Mouse (Mus musculus): ENCODE data around the gene Yjefn3.

DNA sequence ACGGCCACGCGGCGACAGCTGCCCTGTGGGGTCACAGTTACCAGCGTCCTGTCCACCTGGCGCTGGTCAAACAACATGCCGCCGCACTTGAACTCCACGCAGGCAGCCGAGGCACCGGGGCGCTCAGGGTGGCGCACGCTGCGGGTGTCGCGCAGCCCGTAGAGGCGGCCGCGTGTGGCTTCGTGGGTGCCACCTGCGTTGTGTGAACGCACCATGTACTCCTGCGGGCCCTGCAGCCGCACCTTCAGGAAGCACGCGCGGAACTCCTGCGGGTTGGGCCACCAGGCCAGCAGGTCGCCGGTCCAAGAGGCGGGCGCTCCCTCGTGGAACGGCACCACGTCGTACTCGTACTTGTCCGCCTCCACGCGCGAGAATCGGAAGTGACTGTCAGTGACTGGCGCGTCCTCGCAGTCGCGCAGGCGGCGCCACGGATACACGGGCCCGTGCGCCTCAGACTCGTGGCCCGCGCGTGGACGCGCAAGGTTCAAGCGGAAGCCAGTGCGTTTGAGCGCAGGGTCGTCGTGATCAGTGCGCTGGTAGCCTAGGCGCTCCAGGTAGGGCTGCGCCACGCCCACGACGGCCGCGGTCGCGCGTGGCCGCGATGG is 21.1 kb downstream of the Yjefn3 start:
- TF ChIP-seq CTCF (conservative IDR thresholded peaks at IDR 0.05; ENCODE audit: insufficient read depth, insufficient read length, low read depth, low read length) = no peak
- TF ChIP-seq POLR2A (IDR thresholded peaks at IDR 0.05; ENCODE audit: low read depth, low read length) = no peak
